Mouse (Mus musculus): ENCODE data around the gene Nfkbil1.

DNA sequence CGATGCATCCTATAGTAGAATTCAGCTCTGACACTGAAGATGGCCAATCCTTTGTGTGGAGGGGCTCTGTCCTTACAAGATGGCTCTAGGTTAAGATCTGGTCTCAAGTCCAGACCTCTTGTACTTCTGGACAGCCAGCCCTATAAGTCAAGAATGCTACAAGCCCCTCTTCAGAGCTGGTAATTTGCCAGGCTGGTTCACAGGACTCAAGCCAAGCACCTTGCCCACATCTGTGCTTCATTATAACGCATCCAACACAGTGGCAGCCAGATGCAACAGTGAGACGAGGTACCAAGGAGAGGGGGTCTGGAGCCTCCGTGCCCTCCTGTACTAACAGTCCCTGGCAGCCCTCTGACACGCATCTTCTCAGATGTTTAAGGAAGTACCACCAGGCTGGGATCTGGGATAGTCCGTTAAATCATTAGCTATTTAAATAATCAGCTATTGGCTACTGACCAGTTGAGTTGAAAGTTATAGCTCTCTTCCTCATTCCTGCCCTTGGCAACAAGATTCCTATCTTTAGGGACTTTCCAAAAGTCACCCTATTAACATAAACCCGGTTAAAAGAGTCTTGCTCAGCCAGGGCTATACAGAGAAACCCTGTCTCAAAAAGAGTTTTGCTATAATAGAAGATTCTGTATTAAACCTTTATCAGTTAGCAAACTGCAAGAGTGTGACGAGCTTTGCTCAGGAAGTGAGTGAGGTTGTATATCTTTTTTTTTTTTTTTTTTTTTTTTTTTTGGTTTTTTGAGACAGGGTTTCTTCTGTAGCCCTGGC lies 61.2 kb downstream of the Nfkbil1 start:
- TF ChIP-seq ZMIZ1 (IDR thresholded peaks at IDR 0.05; ENCODE audit: low read depth, low read length) = no peak
- no peak for TF ChIP-seq ZKSCAN1 (IDR thresholded peaks at IDR 0.05; ENCODE audit: borderline replicate concordance, low read depth, low read length)
- peak; percentile 83 for TF ChIP-seq ZNF384 (IDR thresholded peaks at IDR 0.05; ENCODE audit: low read depth, low read length)
- TF ChIP-seq POLR2A (IDR thresholded peaks at IDR 0.05; ENCODE audit: low read depth, low read length) = no peak
- no peak for TF ChIP-seq USF2 (conservative IDR thresholded peaks at IDR 0.05; ENCODE audit: low read depth, low read length)
